Mouse (Mus musculus) testis, adult 2 months (tissue): Measurements from ENCODE around the gene Gabrb1.

Experiments
- CTCF ChIP-seq: fragments of 200-500 bp; IDR thresholded peaks from 2 replicates; pipeline ENCODE4 v1.5.1; 2012; ENCODE audit warnings: low read depth, mild to moderate bottlenecking, inconsistent platforms, low read length, moderate library complexity; ENCODE audit not compliant: control insufficient read depth, insufficient read depth, insufficient replicate concordance
- POLR2A ChIP-seq: fragments of 200-500 bp; IDR thresholded peaks from 2 replicates; pipeline ENCODE4 v1.6.1; 2012; ENCODE audit warnings: low read depth, mild to moderate bottlenecking, inconsistent platforms, low read length, moderate library complexity; ENCODE audit not compliant: control insufficient read depth

- TF ChIP-seq CTCF (no peak), POLR2A (no peak)
Measured at GRCm38 (mm10) chr5:71898214-71898613, 240.3 kb downstream of the Gabrb1 start.
